Mouse (Mus musculus): ENCODE measurements around the gene Tmem223. TPM values are rescaled to one million over a fixed set of nuclear protein-coding genes. Genes with fewer than 3 reads are reported as not detected.

The Tmem223 gene
- polyA plus RNA-seq, 1 experiment from 2014 or later = 178 TPM

DNA sequence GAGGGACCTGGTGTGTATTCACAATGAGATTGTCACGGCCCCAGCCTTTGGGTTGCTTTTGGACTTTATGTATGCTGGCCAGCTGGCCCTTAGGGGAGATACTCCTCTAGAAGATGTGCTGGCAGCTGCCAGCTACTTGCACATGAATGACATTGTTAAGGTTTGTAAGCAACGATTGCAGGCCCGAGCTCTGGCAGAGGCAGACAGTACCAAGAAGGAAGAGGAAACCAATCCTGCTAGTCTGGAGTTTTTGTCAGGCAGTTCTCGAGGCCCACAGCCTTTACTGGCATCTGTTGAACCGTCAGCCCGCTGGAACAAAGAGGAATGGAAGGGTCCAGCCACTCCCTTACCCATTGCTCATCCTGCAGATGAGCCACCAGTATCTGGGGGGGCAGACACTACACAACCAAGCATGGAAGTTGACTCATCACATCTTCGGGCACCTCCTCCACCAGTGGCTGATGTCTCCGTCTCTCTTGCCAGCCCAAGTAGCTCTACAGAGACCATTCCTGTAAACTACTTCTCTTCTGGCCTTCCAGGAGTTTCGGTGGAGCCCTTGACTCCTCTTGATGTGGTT is 32.5 kb downstream of the Tmem223 start:
- Histone ChIP-seq H3K9me3 (ENCODE audit: control insufficient read depth, low read depth, low read length) (no peaks in the 10 kb centered on the region), H3K4me2 (replicated peaks; ENCODE audit: low read depth, low read length) (peak overlapping the region; percentile 46), H3K9ac (replicated peaks; ENCODE audit: low read depth, low read length) (no peak overlapping the region), H3K4me3 (ENCODE audit: low read depth, low read length) (peak overlapping the region; percentile 57; the same call in 1 of the 2 replicates), H3K27me3 (ENCODE audit: control insufficient read depth, insufficient read depth, low read length) (no peaks in the 10 kb centered on the region), H3K27ac (ENCODE audit: low read length) (0 out of 2 replicates have a peak overlapping the region, but pooled peaks have one; percentile 69), H3K4me1 (ENCODE audit: control insufficient read depth, insufficient read depth, low read length) (peaks cover 4% of the 10 kb centered on the region; the same call in 1 of the 2 replicates), H3K36me3 (ENCODE audit: control insufficient read depth, insufficient read depth, low read length) (peaks cover 24% of the 10 kb centered on the region)
- WGBS = 89% methylated on average over 9 of the region's 9 CpGs
- ATAC-seq (ENCODE audit: insufficient number of reproducible peaks, insufficient read depth, low FRiP score, low read depth) = no peak

DNA sequence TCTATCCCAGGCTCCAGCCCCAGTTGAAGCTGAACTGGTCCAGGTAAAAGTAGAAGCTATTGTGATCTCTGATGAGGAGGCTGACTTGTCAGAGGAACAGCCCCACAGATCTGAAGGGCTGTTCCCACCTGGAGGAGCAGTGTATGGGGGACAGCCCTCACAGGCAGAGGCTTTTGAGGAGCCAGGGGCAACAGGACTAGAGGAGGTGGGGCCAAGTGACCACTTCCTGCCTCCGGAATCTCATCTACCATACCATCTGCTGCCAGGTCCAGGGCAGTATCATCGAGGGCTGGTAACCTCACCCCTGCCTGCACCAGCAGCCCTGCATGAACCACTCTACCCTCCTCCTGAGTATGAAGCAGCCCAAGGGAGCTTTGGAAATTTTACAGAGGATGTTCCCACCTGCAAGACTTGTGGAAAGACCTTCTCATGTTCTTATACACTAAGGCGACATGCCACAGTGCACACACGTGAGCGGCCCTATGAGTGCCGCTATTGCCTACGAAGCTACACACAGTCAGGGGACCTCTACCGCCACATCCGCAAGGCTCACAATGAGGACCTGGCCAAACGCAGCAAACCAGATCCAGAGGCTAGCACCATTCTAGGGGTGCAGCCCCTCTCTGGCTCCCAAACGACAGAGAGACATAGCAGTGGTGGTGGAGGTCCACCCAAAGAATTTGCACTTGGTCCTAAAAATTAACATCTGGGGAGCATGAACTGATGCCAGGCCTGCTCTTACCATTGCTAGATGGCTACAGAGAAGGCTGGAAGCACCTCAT is 33.3 kb downstream of the Tmem223 start:
- Histone ChIP-seq H3K27me3 (ENCODE audit: control insufficient read depth, insufficient read depth, low read length) (no peaks in the 10 kb centered on the region), H3K36me3 (ENCODE audit: control insufficient read depth, insufficient read depth, low read length) (peaks cover 29% of the 10 kb centered on the region), H3K4me2 (replicated peaks; ENCODE audit: low read depth, low read length) (no peak overlapping the region), H3K9ac (replicated peaks; ENCODE audit: low read depth, low read length) (no peak overlapping the region), H3K9me3 (ENCODE audit: control insufficient read depth, low read depth, low read length) (no peaks in the 10 kb centered on the region), H3K27ac (ENCODE audit: low read length) (no peak overlapping the region), H3K4me1 (ENCODE audit: control insufficient read depth, insufficient read depth, low read length) (peaks cover 4% of the 10 kb centered on the region; the same call in 1 of the 2 replicates), H3K4me3 (ENCODE audit: low read depth, low read length) (no peak overlapping the region)
- WGBS = 89% methylated on average over 11 of the region's 11 CpGs
- ATAC-seq (ENCODE audit: insufficient number of reproducible peaks, insufficient read depth, low FRiP score, low read depth) = no peak

GRCm38 (mm10) chr19:8806810-8807209 is 36.0 kb downstream of the Tmem223 start:
- ATAC-seq (ENCODE audit: insufficient number of reproducible peaks, insufficient read depth, low FRiP score, low read depth) = no peak
- peaks cover 46% of the 10 kb centered on the region for H3K36me3 ChIP-seq (ENCODE audit: control insufficient read depth, insufficient read depth, low read length)

GRCm38 (mm10) chr19:8815812-8816211 is 45.0 kb downstream of the Tmem223 start:
- no peaks in the 10 kb centered on the region for H3K9me3 ChIP-seq (ENCODE audit: control insufficient read depth, low read depth, low read length)
- no peak overlapping the region for H3K27ac ChIP-seq (ENCODE audit: low read length)
- H3K36me3 ChIP-seq (ENCODE audit: control insufficient read depth, insufficient read depth, low read length) = peaks cover 30% of the 10 kb centered on the region
- ATAC-seq (ENCODE audit: insufficient number of reproducible peaks, insufficient read depth, low FRiP score, low read depth) = no peak
- no peak overlapping the region for H3K4me3 ChIP-seq (ENCODE audit: low read depth, low read length)
- H3K27me3 ChIP-seq (ENCODE audit: control insufficient read depth, insufficient read depth, low read length) = no peaks in the 10 kb centered on the region
- peaks cover 14% of the 10 kb centered on the region; the same call in 1 of the 2 replicates for H3K4me1 ChIP-seq (ENCODE audit: control insufficient read depth, insufficient read depth, low read length)
- no peak overlapping the region for H3K4me2 ChIP-seq (replicated peaks; ENCODE audit: low read depth, low read length)
- H3K9ac ChIP-seq (replicated peaks; ENCODE audit: low read depth, low read length) = no peak overlapping the region
- 72% methylated on average over 11 of the region's 11 CpGs for WGBS

More at GRCm38 (mm10) chr19:8806810-8807209, 36.0 kb downstream of the Tmem223 start:
- Histone ChIP-seq H3K4me1 (ENCODE audit: control insufficient read depth, insufficient read depth, low read length) (peaks cover 1% of the 10 kb centered on the region; the same call in 1 of the 2 replicates), H3K27ac (ENCODE audit: low read length) (no peak overlapping the region), H3K9me3 (ENCODE audit: control insufficient read depth, low read depth, low read length) (no peaks in the 10 kb centered on the region), H3K4me2 (replicated peaks; ENCODE audit: low read depth, low read length) (no peak overlapping the region), H3K27me3 (ENCODE audit: control insufficient read depth, insufficient read depth, low read length) (no peaks in the 10 kb centered on the region), H3K4me3 (ENCODE audit: low read depth, low read length) (no peak overlapping the region), H3K9ac (replicated peaks; ENCODE audit: low read depth, low read length) (no peak overlapping the region)
- 93% methylated on average over 5 of the region's 5 CpGs for WGBS

- Histone ChIP-seq H3K4me3 (ENCODE audit: low read depth, low read length) (no peak overlapping the region), H3K9ac (replicated peaks; ENCODE audit: low read depth, low read length) (0 out of 2 replicates have a peak overlapping the region, but pooled peaks have one; percentile 10)
- 73% methylated on average over 3 of the region's 3 CpGs for WGBS
Measured at GRCm38 (mm10) chr19:8817001-8817400, 46.2 kb downstream of the Tmem223 start.

DNA sequence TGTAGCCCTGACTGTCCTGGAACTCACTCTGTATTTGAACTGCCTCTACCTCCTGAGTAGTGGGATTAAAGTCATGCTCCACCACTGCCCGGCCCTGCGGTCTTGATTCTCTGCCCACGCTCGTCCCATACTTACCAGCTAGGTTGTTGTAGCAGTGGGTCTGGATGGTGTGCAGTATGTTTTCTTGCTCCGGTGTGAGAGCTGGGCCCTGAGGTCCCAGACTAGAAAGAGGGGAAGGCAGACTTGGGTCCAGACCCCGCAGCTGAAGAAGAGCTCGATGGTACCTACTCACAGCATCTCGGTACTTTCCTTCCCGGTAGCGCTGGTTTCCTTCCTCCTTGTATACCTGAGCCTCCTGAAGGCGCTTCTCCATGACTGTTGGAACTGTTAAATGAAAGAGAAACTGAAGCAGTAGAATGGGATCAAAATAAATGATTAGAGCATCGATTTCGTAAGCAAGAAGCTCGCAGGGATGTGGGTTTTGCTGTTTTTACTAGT is 47.6 kb downstream of the Tmem223 start:
- H3K36me3 ChIP-seq (ENCODE audit: control insufficient read depth, insufficient read depth, low read length) = peaks cover 28% of the 10 kb centered on the region

More at GRCm38 (mm10) chr19:8817001-8817400, 46.2 kb downstream of the Tmem223 start:
- Histone ChIP-seq H3K27ac (ENCODE audit: low read length) (no peak overlapping the region), H3K36me3 (ENCODE audit: control insufficient read depth, insufficient read depth, low read length) (peaks cover 24% of the 10 kb centered on the region), H3K4me1 (ENCODE audit: control insufficient read depth, insufficient read depth, low read length) (peaks cover 16% of the 10 kb centered on the region; the same call in 1 of the 2 replicates), H3K4me2 (replicated peaks; ENCODE audit: low read depth, low read length) (peak overlapping the region; percentile 85), H3K9me3 (ENCODE audit: control insufficient read depth, low read depth, low read length) (no peaks in the 10 kb centered on the region), H3K27me3 (ENCODE audit: control insufficient read depth, insufficient read depth, low read length) (no peaks in the 10 kb centered on the region)
- no peak for ATAC-seq (ENCODE audit: insufficient number of reproducible peaks, insufficient read depth, low FRiP score, low read depth)

GRCm38 (mm10) chr19:8818801-8819595 is 48.2 kb downstream of the Tmem223 start, which contains the start of gene Ttc9c:
TSS of gene Ttc9c (minus strand) at chr19:8819333.
- peak within 1 kb of the TSS; percentile 97 for H3K4me3 ChIP-seq (ENCODE audit: low read depth, low read length)
- peaks cover 20% of the 10 kb centered on the region; the same call in 1 of the 2 replicates for H3K4me1 ChIP-seq (ENCODE audit: control insufficient read depth, insufficient read depth, low read length)
- peak within 1 kb of the TSS; percentile 99 for H3K27ac ChIP-seq (ENCODE audit: low read length)
- peak within 1 kb of the TSS; percentile 97 for H3K9ac ChIP-seq (replicated peaks; ENCODE audit: low read depth, low read length)
- H3K27me3 ChIP-seq (ENCODE audit: control insufficient read depth, insufficient read depth, low read length) = no peaks in the 10 kb centered on the region
- H3K36me3 ChIP-seq (ENCODE audit: control insufficient read depth, insufficient read depth, low read length) = peaks cover 29% of the 10 kb centered on the region
- peak within 1 kb of the TSS; percentile 92 for H3K4me2 ChIP-seq (replicated peaks; ENCODE audit: low read depth, low read length)
- under 1% methylated on average over 33 of the region's 33 CpGs for WGBS
- H3K9me3 ChIP-seq (ENCODE audit: control insufficient read depth, low read depth, low read length) = no peaks in the 10 kb centered on the region
- ATAC-seq (ENCODE audit: insufficient number of reproducible peaks, insufficient read depth, low FRiP score, low read depth) = peak; percentile 88

More for the DNA sequence above, 47.6 kb downstream of the Tmem223 start:
- H3K9me3 ChIP-seq (ENCODE audit: control insufficient read depth, low read depth, low read length) = no peaks in the 10 kb centered on the region
- H3K4me1 ChIP-seq (ENCODE audit: control insufficient read depth, insufficient read depth, low read length) = peaks cover 20% of the 10 kb centered on the region; the same call in 1 of the 2 replicates
- ATAC-seq (ENCODE audit: insufficient number of reproducible peaks, insufficient read depth, low FRiP score, low read depth) = no peak
- peak overlapping the region; percentile 99 for H3K27ac ChIP-seq (ENCODE audit: low read length)
- H3K4me2 ChIP-seq (replicated peaks; ENCODE audit: low read depth, low read length) = peak overlapping the region; percentile 85
- peak overlapping the region; percentile 97 for H3K4me3 ChIP-seq (ENCODE audit: low read depth, low read length)
- H3K27me3 ChIP-seq (ENCODE audit: control insufficient read depth, insufficient read depth, low read length) = no peaks in the 10 kb centered on the region
- WGBS = 20% methylated on average over 14 of the region's 14 CpGs
- H3K9ac ChIP-seq (replicated peaks; ENCODE audit: low read depth, low read length) = peak overlapping the region; percentile 64

Measured in stomach, embryonic 14.5 days (tissue).